Mouse (Mus musculus) heart, adult 9 months (tissue): Measurements from ENCODE around the gene Mnat1.

Source experiments
- DNase-seq, 2 experiments: peaks; one replicate each; pipeline ENCODE4 v3.0.0; 2022; ENCODE audit warnings: low spot score in 2 of 2

The Mnat1 gene

GRCm38 (mm10) chr12:73230196-73230595, 106.7 kb downstream of the Mnat1 start:
- DNase-seq, result no peak

GRCm38 (mm10) chr12:73231552-73231951, 108.0 kb downstream of the Mnat1 start:
- no peak for DNase-seq

GRCm38 (mm10) chr12:73232586-73232985, 109.1 kb downstream of the Mnat1 start:
- no peak for DNase-seq

GRCm38 (mm10) chr12:73241960-73242359, 118.4 kb downstream of the Mnat1 start:
- no peak for DNase-seq

- no peak for DNase-seq
Measured at GRCm38 (mm10) chr12:73245687-73246086, 122.2 kb downstream of the Mnat1 start.

- DNase-seq, result no peak
Measured at GRCm38 (mm10) chr12:73255006-73255405, 131.5 kb downstream of the Mnat1 start.

GRCm38 (mm10) chr12:73259269-73259668, 135.8 kb downstream of the Mnat1 start:
- no peak for DNase-seq

GRCm38 (mm10) chr12:73260339-73260738, 136.8 kb downstream of the Mnat1 start:
- DNase-seq, result no peak

- DNase-seq, result no peak
Measured at GRCm38 (mm10) chr12:73265381-73265978, 142.0 kb downstream of the Mnat1 start.

- DNase-seq, result no peak
Measured at GRCm38 (mm10) chr12:73266597-73266996, 143.1 kb downstream of the Mnat1 start.

GRCm38 (mm10) chr12:73268497-73268896, 145.0 kb downstream of the Mnat1 start:
- no peak for DNase-seq

- no peak for DNase-seq
Measured at GRCm38 (mm10) chr12:73269531-73269930, 146.0 kb downstream of the Mnat1 start.

GRCm38 (mm10) chr12:73269933-73270332, 146.4 kb downstream of the Mnat1 start:
- DNase-seq, result no peak

GRCm38 (mm10) chr12:73274921-73275320, 151.4 kb downstream of the Mnat1 start:
- DNase-seq, result peak; percentile 16 to 25

GRCm38 (mm10) chr12:73286287-73287092, 163.0 kb downstream of the Mnat1 start, which contains the start of the genes Trmt5 and Slc38a6:
Gene Trmt5 (minus strand): TSS chr12:73286710.
Gene Slc38a6 (plus strand): TSS chr12:73286779.
- peak; percentile 93 to 94 for DNase-seq

GRCm38 (mm10) chr12:73287609-73288008, 164.1 kb downstream of the Mnat1 start:
- peak; percentile 47 to 64 for DNase-seq

- no peak for DNase-seq
Measured at GRCm38 (mm10) chr12:73288626-73289025, 165.1 kb downstream of the Mnat1 start.

- no peak for DNase-seq
Measured at GRCm38 (mm10) chr12:73294884-73295283, 171.4 kb downstream of the Mnat1 start.

- no peak for DNase-seq
Measured at GRCm38 (mm10) chr12:73295505-73296140, 172.1 kb downstream of the Mnat1 start.

GRCm38 (mm10) chr12:73298621-73299020, 175.1 kb downstream of the Mnat1 start:
- no peak for DNase-seq

GRCm38 (mm10) chr12:73300531-73300930, 177.0 kb downstream of the Mnat1 start:
- no peak for DNase-seq

GRCm38 (mm10) chr12:73304636-73305035, 181.1 kb downstream of the Mnat1 start:
- DNase-seq, result no peak

GRCm38 (mm10) chr12:73307750-73308149, 184.2 kb downstream of the Mnat1 start:
- DNase-seq, result no peak
